Mouse (Mus musculus) kidney, embryonic 16.5 days (tissue): ENCODE measurements around the gene Terb2. TPM values are rescaled to one million over a fixed set of nuclear protein-coding genes. Genes with fewer than 3 reads are reported as not detected.
"Not testable (repeated sequence)": the region's sequence is repeated elsewhere in the genome, so short reads cannot be mapped to it uniquely, and the experiment has no call there.

ENCODE experiments used
- ATAC-seq: fragments of 200-750 bp; cut with Nextera tagmentation; 2 replicates; pipeline ENCODE4 v1.8.0; 2017; ENCODE audit warnings: moderate TSS enrichment; ENCODE audit not compliant: low FRiP score, low TSS enrichment
- H3K27ac ChIP-seq: fragments of 300-500 bp; sonication (generic); 2 replicates; pipeline ENCODE4 v1.5.1; 2014; ENCODE audit warnings: low read length
- H3K27me3 ChIP-seq: fragments of 300-500 bp; sonication (generic); 2 replicates; pipeline ENCODE4 v1.6.1; 2014; ENCODE audit warnings: low read length, control low read depth, mixed read lengths; ENCODE audit not compliant: insufficient read depth
- H3K36me3 ChIP-seq: fragments of 300-500 bp; sonication (generic); 2 replicates; pipeline ENCODE4 v1.6.1; 2014; ENCODE audit warnings: low read length, control low read depth, mixed read lengths; ENCODE audit not compliant: insufficient read depth
- H3K4me1 ChIP-seq: fragments of 300-500 bp; sonication (generic); 2 replicates; pipeline ENCODE4 v1.6.1; 2014; ENCODE audit warnings: low read length, control low read depth, mixed read lengths; ENCODE audit not compliant: insufficient read depth
- H3K4me2 ChIP-seq: fragments of 300-500 bp; sonication (generic); replicated peaks from 2 replicates; pipeline ENCODE4 v1.6.1; 2014; ENCODE audit warnings: low read depth, low read length
- H3K4me3 ChIP-seq: fragments of 300-500 bp; sonication (generic); 2 replicates; pipeline ENCODE4 v1.5.1; 2014; ENCODE audit warnings: mild to moderate bottlenecking, low read length
- H3K9ac ChIP-seq: fragments of 300-500 bp; sonication (generic); replicated peaks from 2 replicates; pipeline ENCODE4 v1.6.1; 2014; ENCODE audit warnings: low read length
- H3K9me3 ChIP-seq: fragments of 300-500 bp; sonication (generic); 2 replicates; pipeline ENCODE4 v1.6.1; 2016; ENCODE audit warnings: low read length, control low read depth
- WGBS: fragments of 180-500 bp; shearing (Covaris S2); extraction: QIAGEN DNeasy Blood & Tissue Kit; methylation state at CpG from one replicate; pipeline ENCODE4 v1.1.7; 2014; 5-methylcytosine and 5-hydroxymethylcytosine counted together
- polyA plus RNA-seq: library from polyadenylated mRNA; unstranded; fragments of >200 nt; fragmentation: Nextera tagmentation; extraction: Ambion mirVana; gene quantifications from 2 replicates; pipeline ENCODE4 v1.2.1, GENCODE M21; 2015

The Terb2 gene
- polyA plus RNA-seq, 1 experiment from 2014 or later, result not detected

DNA sequence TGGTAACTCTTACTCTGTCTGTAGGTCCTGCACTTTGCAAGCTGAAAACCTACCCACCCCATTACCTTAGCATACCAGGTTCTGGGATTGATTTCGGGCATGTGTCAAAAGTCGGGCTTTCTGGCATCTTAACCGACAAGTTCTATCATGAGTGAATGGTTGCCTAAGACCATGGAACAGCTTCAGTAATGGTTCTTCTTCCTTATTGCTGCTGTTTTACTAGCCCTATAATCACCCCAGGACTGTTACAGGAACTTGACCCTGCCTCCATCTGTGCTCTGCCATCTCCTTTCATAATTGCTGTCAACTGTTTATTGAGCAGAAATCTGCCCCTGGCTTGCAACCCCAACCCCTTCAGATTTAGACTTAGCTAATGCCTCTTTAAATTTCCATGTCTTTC, 679 bp downstream of the Terb2 start:
- H3K4me1 ChIP-seq, result no peaks in the 10 kb centered on the region
- WGBS, result 98% methylated on average over 3 of the region's 3 CpGs
- H3K9me3 ChIP-seq, result 0 out of 2 replicates have a peak, but pooled peaks cover 3% of the 10 kb centered on the region
- no peak for ATAC-seq
- no peak overlapping the region for H3K9ac ChIP-seq
- H3K4me2 ChIP-seq, result no peak overlapping the region
- H3K27ac ChIP-seq, result no peak overlapping the region
- no peaks in the 10 kb centered on the region for H3K27me3 ChIP-seq
- no peaks in the 10 kb centered on the region for H3K36me3 ChIP-seq
- no peak overlapping the region for H3K4me3 ChIP-seq

DNA sequence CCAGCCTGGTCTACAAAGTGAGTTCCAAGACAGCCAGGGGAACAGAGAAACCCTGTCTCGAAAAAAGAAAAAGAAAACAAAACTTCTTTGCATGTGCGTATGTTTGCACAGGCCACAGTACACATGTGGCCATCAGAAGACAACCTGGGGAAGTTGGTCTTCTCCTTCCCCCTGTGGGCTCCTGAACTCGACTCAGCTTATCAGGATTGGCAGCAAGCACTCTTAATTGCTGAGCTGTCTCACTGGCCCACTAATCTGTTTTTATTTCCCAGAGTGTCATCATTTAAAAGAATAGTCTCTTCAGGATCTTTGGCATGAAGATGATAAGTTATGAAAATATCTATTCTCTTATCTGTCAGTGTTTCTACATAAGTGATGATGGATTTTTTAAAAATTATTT, 5.8 kb downstream of the Terb2 start:
- no peaks in the 10 kb centered on the region for H3K4me1 ChIP-seq
- H3K9me3 ChIP-seq, result no peaks in the 10 kb centered on the region
- no peak overlapping the region for H3K27ac ChIP-seq
- H3K4me3 ChIP-seq, result no peak overlapping the region
- H3K36me3 ChIP-seq, result no peaks in the 10 kb centered on the region
- H3K9ac ChIP-seq, result no peak overlapping the region
- ATAC-seq, result no peak
- WGBS, result 66% methylated on average over 3 of the region's 3 CpGs
- H3K27me3 ChIP-seq, result no peaks in the 10 kb centered on the region
- no peak overlapping the region for H3K4me2 ChIP-seq

DNA sequence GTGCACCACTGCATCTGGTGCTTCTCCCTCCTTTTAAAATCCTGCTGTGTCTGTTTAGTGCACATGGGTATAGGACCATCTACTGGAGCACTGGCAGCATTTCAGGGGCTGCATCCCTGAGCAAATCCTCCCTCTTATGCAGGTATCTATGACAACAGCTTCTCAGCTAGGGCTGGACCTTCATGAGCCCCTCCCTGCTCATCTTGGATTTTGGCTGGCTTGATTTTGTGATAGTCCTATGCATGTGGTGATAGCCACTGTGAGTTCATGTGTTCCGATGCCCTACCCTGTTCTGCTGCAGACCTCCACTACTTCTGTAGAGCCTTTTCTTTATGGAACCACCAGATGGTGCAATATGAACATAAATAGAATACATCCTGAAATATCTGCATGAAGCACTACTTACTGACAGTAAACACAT, 8.4 kb downstream of the Terb2 start:
- no peak overlapping the region for H3K27ac ChIP-seq
- H3K9me3 ChIP-seq, result no peaks in the 10 kb centered on the region
- 65% methylated on average over 1 of the region's 1 CpGs for WGBS
- peak; percentile 70; the same call in 1 of the 2 replicates for ATAC-seq
- no peaks in the 10 kb centered on the region for H3K36me3 ChIP-seq
- no peak overlapping the region for H3K4me3 ChIP-seq
- H3K27me3 ChIP-seq, result no peaks in the 10 kb centered on the region
- no peak overlapping the region for H3K9ac ChIP-seq
- no peak overlapping the region for H3K4me2 ChIP-seq
- no peaks in the 10 kb centered on the region for H3K4me1 ChIP-seq

DNA sequence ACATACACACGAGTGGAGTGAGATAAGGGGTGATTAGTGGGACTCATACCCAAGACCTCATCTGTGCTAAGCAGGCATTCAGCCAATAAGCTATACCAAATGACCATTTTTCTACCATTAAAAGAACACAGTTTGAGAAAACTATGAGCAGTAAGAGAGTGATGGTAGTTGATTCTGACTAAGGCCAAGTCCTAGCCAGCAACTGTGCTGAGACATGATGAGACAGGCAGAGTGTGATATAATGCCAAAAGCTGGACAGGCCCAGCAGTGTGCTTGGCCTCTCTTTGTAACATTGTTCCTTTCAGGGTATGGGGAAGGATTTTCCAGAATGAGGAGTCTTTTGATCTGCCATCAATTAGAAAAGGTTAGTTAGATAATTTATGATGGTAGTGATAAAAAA, 15.4 kb downstream of the Terb2 start:
- no peaks in the 10 kb centered on the region for H3K4me1 ChIP-seq
- no peaks in the 10 kb centered on the region for H3K9me3 ChIP-seq
- WGBS, result 79% methylated on average over 1 of the region's 1 CpGs
- no peak overlapping the region for H3K27ac ChIP-seq
- H3K9ac ChIP-seq, result no peak overlapping the region
- H3K36me3 ChIP-seq, result no peaks in the 10 kb centered on the region
- no peak overlapping the region for H3K4me2 ChIP-seq
- ATAC-seq, result no peak
- no peak overlapping the region for H3K4me3 ChIP-seq
- H3K27me3 ChIP-seq, result no peaks in the 10 kb centered on the region

DNA sequence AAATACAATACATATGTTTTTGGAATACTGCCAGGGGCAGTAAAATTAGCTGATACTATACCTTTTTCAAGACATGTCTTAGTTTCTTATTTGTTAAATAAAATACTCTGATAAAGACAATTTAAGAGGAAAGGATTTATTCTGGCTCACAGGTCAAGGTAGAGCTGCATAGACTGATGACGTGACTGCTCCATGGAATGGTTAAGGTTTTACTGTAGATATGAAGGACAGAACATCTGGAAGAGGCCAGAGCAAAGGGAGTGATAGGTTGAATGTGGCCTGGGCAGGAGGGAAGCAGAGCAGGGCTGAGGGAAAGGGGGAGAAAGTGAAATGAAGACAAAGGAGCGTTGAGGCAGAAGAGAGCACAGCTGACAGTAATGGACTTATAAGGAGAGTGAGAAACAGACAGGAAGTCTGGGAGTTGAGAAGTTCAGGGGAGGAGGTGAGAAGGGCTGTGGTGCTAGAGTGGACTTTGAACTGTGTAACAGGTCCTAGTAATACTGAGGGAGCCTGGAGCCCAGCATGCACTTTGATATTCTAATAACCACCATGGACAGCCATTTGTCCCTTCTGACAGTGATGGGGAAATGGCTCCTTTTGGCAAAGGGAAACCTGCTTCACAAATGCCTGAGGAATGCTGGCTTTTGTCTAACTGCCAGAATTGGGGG, 20.5 kb downstream of the Terb2 start:
- H3K36me3 ChIP-seq, result no peaks in the 10 kb centered on the region
- 39% methylated on average over 2 of the region's 2 CpGs for WGBS
- no peaks in the 10 kb centered on the region for H3K4me1 ChIP-seq
- H3K4me3 ChIP-seq, result no peak overlapping the region
- no peak for ATAC-seq
- H3K27ac ChIP-seq, result no peak overlapping the region
- H3K9me3 ChIP-seq, result no peaks in the 10 kb centered on the region
- H3K9ac ChIP-seq, result no peak overlapping the region
- no peaks in the 10 kb centered on the region for H3K27me3 ChIP-seq
- H3K4me2 ChIP-seq, result no peak overlapping the region

DNA sequence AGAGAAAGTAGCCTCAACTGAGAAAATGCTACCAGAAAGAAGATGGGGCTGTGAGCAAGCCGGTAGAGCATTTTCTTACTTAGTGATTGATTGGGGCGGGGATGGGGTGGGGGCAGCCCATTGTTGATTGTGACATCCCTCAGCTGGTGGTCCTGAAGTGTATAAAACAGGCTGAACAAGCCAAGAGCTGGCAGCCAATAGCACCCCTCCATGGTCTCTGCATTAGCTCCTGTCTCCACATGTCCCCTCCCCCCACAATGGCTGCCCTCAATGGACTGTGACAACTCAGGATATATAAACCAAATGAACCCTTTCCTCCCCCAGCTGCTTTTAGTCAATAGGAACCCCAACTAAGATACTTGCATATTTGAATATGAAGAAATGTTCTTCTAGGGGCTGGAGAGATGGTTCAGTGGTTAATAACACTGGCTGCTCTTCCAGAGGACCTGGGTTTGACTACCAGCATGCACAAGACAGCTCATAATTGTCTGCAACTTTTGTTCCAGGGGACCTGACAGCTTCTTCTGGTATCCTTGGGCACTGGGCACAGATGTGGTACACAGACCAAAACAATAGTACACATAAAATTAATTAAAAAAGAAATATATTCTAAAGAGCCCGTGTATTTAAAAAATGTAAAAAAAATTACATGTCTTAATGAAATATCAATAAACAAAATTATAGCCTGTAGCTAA, 24.6 kb downstream of the Terb2 start:
- no peak overlapping the region for H3K9ac ChIP-seq
- H3K4me1 ChIP-seq, result no peaks in the 10 kb centered on the region
- H3K36me3 ChIP-seq, result no peaks in the 10 kb centered on the region
- no peaks in the 10 kb centered on the region for H3K27me3 ChIP-seq
- no peak overlapping the region for H3K4me3 ChIP-seq
- no peak overlapping the region for H3K4me2 ChIP-seq
- no peaks in the 10 kb centered on the region for H3K9me3 ChIP-seq
- 71% methylated on average over 3 of the region's 3 CpGs for WGBS
- no peak overlapping the region for H3K27ac ChIP-seq
- ATAC-seq, result no peak

DNA sequence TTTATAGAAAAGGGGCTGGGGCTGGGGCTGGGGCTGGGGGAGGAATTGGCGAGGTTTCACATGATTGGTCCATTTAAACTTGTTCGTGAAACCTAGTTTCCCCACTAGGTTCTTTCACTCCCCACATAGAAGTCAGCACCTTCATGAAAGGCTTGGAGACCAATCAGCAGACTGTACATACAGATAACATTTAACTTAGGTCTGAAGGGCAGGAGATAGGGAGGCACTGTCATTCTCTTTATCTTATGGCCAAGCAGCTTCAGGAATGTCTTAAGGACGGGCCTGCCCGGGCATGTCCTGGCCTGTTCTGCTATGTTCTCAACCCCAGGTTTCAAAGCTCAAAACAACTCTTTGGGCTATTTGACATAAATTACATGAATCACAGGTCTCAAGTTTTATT, 31.0 kb downstream of the Terb2 start:
- 89% methylated on average over 4 of the region's 4 CpGs for WGBS
- not testable (repeated sequence) for H3K27me3 ChIP-seq, H3K9ac ChIP-seq, H3K4me1 ChIP-seq, H3K4me3 ChIP-seq, H3K27ac ChIP-seq, H3K4me2 ChIP-seq, H3K9me3 ChIP-seq, H3K36me3 ChIP-seq, ATAC-seq

DNA sequence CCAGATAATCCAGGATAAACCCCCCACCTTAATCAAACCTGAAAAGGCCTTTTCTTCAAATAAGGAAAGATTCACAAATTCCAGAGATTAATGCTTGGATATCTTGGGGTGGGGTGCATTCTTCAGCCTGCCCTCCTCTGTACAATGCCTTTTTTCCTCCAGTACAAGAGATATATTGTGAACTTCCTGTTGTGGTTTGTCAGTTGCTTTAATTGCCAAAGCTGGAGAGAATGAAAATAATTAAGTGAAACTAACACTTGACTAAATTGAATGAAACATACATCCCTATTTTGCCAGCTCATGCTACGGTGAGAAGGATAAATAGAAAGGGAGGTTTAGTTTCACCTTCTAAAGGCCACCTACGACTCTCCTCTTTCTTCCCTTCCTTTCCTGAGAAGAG, 32.2 kb downstream of the Terb2 start:
- Histone ChIP-seq H3K4me3 (no peak overlapping the region), H3K27ac (no peak overlapping the region), H3K9me3 (no peaks in the 10 kb centered on the region), H3K27me3 (no peaks in the 10 kb centered on the region), H3K9ac (no peak overlapping the region), H3K4me1 (no peaks in the 10 kb centered on the region), H3K36me3 (no peaks in the 10 kb centered on the region), H3K4me2 (no peak overlapping the region)
- 54% methylated on average over 2 of the region's 2 CpGs for WGBS
- ATAC-seq, result no peak

DNA sequence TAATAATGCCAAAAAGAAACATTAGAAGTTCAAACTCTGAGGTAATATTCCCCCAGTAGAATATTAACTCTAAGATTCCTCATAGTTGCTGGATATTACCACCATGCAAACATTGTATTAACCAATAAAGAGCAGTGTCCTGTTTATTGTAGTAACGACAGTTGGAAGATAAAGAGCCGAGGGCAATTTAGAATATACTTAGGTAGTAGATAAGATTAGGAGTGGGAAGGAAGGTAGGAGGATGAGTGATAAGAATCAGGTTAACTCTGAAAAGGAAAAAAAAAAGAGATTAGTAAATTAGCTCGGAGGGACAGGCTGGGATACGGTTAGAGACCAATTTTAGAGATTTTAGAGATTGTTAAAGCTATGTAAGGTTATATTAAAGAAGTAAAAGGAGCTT, 35.3 kb downstream of the Terb2 start:
- Histone ChIP-seq H3K36me3 (no peaks in the 10 kb centered on the region), H3K4me1 (no peaks in the 10 kb centered on the region), H3K4me3 (no peak overlapping the region), H3K27me3 (no peaks in the 10 kb centered on the region), H3K4me2 (no peak overlapping the region), H3K9me3 (no peaks in the 10 kb centered on the region), H3K27ac (no peak overlapping the region), H3K9ac (no peak overlapping the region)
- no peak for ATAC-seq
- 65% methylated on average over 4 of the region's 4 CpGs for WGBS

DNA sequence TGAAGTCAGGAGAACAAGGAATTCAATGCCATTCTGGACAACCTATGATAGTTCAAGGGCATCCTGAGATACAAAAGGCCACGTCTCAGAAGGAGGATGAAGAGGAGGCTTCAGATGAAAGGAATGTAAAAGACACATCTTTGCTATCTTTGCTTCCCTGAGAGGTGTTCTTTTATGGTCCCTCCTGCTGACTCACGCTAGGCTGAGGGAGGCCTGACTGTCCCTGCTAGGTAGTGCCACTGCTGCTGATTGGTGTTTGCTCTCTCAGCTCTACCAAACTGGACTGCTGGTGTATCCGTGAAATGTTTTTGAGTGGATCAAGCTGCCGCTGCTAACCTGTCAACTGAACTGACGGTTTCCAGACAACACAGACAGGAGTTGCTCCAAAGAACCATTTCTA, 35.7 kb downstream of the Terb2 start:
- H3K4me3 ChIP-seq, result no peak overlapping the region
- 19% methylated on average over 5 of the region's 5 CpGs for WGBS
- no peaks in the 10 kb centered on the region for H3K36me3 ChIP-seq
- no peak overlapping the region for H3K4me2 ChIP-seq
- H3K9ac ChIP-seq, result no peak overlapping the region
- H3K27me3 ChIP-seq, result no peaks in the 10 kb centered on the region
- no peak for ATAC-seq
- no peaks in the 10 kb centered on the region for H3K4me1 ChIP-seq
- no peaks in the 10 kb centered on the region for H3K9me3 ChIP-seq
- H3K27ac ChIP-seq, result no peak overlapping the region
